Mouse (Mus musculus) cerebellum, adult 9-11 months (tissue): ENCODE measurements around the gene Ugt1a6b.
"Not testable (repeated sequence)": the region's sequence is repeated elsewhere in the genome, so short reads cannot be mapped to it uniquely, and the experiment has no call there.

Source experiments
- DNase-seq: peaks from one replicate; pipeline ENCODE4 v3.0.0; 2022

Gene Ugt1a6b

DNA sequence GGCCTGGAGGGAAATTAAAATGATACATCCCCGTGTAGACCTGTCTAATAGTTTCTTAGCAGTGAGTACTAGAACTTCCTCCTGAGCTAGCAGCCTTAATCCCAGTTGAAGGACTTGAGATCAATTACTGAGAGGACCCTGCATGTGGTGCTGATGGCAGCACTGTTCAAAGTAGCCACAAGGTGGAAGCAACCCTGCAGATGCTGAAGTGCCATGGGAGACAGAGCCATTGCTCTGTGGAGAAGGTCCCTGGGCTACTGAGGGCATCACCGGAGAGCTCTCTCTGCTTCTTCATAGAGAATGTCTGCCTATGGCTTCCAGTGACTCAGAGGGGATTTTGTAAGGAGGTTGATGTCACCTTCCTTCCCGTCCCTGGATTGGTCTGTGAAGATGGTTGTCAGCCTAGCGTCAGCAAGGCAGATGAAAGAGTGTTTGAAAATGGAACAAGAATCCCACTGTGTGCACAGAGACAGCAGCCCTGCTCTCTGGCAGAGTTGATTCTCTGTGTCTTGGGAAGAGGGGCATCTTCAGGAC, 22.8 kb downstream of the Ugt1a6b start:
- DNase-seq: not testable (repeated sequence)

DNA sequence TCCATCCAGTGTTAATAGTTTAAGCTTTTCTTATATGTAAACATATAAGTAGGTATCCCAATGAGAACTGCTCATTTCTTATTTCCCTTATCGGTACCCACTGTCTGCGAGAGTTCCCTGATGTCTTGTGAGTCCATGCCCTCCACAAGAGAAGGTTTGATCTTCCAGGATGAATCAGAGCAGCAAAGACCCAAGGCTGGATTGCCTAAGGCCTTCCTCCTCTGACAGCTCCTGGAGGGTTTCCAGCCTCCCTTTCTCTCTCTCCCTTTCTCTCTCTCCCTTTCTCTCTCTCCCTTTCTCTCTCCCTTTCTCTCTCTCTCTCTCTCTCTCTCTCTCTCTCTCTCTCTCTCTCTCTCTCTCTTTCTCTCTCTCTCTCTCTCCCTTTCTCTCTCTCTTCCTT, 26.0 kb downstream of the Ugt1a6b start:
- DNase-seq: not testable (repeated sequence)

DNA sequence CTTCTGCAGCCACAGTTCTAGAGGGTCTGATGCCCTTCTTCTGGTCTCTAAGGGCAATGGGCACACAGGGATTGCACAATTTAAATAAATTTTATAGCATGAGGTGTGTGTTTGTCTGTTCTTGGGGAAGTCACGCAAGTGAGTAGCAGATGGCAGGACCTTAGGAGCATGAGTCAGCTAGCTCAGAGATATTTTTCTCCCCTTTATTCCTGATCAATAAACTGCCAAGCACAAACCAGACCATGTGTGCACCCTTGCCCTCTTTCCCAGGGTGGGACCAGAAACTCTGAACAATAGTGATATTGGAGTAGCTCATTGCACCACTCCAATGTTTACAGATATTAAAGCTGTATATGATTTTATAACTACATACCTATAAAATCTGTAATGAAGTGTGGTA, 27.2 kb downstream of the Ugt1a6b start:
- DNase-seq: not testable (repeated sequence)

DNA sequence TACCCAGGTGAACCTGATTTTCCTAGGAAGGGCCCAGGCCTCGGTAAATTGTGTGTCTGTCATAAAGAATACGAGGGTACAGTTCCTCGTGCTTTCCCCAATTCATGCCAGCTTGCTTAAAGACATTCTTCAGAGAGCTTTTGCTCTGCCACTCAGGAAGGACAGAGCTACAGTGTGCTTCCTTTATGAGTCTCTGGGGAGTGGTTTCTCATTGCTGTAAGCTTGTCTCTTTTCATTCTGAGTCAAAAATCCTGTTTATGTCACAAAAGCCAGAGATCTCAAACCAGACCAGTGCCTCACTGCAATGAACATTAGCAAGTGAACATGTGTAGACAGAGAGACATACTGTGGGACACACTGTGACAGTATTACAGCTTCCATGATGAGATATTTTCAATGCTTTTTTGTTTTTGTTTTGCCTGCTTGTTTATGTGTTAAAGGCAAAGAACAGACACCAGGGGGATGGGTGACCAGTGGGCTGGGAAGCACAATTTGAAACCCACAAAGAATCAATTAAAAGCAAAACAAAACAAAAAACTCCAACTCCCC, 30.9 kb downstream of the Ugt1a6b start:
- DNase-seq: no peak

DNA sequence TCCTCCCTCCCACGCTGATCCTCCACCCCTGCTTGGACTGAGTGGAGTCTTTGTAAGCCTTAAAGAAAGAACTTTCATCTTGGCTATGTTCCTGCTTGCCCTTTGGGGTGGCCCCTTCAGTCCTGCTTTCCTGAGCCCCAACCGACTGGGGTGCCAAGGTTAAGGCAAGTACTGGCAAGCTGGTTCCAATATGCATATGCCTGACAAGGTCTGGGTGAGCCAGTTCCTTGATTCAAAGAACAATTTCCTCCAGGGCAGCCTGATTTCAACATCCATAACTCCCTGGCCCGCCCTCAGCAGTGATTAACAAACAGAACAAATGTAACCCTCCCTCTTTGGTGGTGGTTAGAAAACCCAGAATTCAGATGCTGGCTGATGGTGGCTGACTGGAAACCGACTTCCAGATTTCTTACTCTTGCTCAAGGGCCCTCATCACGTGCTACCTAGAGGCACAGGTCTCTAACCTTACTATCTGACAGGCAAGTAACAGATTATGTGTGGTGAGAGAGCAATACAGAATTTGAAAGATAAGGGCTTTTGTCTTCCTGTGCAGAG, 31.5 kb downstream of the Ugt1a6b start, which contains the start of gene Ugt1a6a:
Ugt1a6a (plus strand) TSS at position 353 of the 555 bp plus-strand sequence.
- DNase-seq: not testable (repeated sequence)

DNA sequence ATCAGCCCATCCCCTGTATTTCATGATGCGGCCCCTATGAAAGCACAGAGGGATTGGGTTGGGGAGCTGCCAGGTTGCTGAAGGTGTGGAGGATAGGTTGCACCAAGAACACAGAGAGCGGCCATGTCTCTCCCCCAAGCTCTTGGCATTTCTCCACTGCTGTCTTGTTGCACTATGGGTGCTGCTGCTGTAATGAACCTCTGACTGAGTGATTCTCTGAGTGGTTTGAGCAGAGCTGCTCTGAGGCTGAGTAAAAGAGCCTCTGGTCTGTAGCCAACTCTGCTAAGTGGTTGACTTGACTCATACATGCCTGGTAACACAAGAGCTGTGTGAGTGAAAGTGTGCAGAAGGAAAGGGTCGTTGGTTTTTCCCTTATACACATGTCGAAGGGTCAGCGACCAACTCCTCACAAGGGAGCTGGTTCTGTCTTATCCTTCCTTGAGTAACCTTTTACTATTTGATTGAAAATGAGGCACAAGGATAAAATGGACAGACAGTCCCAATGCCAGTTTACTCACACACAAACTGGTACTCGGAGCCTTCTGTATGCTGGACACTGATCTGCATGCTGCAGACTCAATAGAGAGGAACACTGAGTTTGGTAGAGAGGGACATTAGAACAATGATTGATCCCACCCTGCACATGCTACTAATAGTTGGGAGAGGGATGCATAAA, 32.3 kb downstream of the Ugt1a6b start:
- not testable (repeated sequence) for DNase-seq

DNA sequence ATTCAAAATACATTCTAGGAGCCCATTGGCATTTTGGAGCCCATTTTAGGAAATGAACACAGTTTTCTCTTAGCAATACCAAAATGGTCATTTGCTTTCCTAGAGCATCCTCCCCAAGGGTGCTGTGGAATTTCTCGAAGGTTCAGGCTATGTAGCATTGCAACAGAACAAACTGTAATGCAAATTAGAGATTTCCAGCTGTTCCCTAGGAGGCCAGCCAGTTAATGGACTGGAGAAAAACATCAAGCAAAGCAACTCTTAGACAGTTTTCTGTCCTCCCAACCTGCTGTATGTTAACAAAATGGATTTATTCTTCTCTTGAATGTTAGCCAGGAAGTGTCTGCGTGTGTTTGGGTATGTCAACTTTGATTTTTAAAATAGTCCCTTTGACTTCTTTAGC, 33.6 kb downstream of the Ugt1a6b start:
- DNase-seq: no peak

DNA sequence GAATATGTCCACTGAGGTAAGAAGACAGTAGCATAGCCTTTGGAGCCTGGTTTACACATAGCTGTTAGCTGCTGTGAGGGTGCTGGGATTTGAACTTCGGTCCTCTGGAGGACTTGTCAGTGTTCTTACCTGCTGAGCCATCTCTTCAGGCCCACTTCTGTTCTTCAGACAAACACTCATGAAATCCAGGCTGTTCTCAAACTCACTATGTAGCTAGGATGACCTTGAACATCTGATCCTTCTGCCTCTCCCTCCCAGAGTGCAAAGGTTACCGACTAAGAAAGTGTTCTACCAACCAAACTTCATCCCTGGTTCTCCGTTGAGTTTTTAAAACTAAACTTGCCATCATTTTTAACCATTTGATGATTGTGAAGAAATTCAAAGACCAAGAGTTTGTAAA, 34.2 kb downstream of the Ugt1a6b start:
- no peak for DNase-seq

DNA sequence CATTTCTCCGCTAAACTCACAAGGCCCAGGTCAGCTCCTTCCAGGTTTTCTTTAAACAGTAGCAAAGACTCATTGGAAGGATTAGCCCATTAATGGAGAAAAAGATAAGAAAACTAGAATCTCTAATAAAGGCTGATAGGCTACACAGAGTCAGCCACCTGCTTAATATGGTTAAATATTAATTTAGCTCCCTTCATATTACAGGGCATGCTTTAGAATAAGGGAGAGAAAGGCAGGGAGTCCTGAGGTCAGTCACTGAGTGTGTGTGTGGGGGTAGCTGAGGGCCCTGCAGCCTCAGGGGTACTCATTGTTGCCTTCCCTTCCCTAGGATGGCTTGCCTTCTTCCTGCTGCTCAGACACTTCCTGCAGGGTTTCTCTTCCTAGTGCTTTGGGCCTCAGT, 35.1 kb downstream of the Ugt1a6b start:
- DNase-seq: no peak

DNA sequence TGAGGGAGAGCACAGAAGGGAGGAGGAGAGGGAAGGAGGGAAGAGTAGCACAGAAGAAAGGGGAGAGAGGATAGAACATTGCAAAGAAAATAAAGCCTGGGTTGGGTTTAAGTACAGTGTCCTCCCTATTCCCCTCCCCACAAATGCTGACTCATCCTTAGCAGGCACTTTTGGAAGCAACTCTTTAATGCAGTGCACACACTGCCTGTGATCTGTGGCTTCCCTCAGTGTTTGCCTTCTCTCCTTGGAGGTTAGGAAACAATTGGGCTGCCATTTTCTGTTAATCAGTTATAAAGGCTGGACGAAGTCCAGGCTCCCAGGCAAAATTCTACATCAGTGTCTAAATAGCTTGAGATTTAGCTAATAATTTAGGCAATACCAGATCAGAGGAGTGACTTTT, 37.4 kb downstream of the Ugt1a6b start:
- not testable (repeated sequence) for DNase-seq

DNA sequence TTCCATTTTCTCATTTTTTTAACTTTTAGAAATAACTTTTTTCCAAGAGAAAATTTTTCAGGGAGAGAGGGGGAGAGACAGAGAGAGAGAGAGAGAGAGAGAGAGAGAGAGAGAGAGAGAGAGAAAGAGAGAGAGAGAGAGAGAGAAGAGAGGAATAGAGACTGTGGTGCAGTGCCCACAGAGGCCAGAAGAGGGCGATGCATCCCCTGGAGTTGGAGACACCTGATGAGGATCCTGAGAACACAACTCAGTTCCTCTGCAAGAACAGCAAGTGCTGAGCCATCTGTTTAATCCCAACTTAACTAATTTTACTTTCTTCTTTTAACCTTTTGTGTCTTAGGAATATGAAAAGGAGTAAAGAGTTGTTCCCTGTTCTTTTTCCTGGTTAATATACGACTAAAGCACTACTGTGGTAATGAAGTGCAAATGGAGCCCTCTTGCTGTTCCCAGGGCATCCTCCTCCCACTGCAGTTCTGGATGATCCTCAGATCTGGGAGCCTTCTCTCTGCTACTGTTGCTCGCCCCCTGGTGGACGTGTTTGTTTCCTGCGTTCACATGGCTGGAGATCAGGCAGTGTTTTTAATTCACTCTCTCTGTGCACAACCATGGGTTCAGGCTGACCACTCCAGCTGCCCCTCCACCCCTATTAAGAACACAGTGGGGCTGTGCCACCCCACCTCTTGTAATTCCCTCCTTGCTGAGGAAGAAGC, 41.1 kb downstream of the Ugt1a6b start:
- DNase-seq: peak; percentile 20

DNA sequence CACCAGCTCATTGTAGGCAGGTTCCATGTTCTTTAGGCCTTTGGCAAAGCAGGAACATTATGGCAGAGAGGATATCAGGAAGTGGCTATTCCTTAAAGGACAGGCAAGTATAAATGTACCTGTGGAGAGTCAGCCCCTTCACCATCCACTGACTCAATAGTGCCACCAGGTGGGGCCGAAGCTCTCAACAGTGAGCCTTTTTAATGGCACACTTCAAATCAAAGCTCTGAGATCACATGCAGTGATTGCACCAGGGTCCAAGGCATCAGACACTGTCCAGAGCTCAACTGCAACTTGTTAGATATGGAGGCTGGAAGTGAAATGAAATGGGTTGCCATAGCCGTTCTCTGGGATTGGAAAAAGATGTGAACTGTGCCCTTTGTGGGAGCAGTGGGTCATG, 42.2 kb downstream of the Ugt1a6b start:
- DNase-seq: not testable (repeated sequence)

DNA sequence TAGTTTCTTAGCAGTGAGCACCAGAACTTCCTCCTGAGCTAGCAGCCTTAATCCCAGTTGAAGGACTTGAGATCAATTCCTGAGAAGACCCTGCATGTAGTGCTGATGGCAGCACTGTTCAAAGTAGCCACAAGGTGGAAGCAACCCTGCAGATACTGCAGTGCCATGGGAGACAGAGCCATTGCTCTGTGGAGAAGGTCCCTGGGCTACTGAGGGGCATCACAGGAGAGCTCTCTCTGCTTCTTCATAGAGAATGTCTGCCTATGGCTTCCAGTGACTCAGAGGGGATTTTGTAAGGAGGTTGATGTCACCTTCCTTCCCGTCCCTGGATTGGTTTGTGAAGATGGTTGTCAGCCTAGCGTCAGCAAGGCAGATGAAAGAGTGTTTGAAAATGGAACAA, 47.1 kb downstream of the Ugt1a6b start:
- DNase-seq: not testable (repeated sequence)

DNA sequence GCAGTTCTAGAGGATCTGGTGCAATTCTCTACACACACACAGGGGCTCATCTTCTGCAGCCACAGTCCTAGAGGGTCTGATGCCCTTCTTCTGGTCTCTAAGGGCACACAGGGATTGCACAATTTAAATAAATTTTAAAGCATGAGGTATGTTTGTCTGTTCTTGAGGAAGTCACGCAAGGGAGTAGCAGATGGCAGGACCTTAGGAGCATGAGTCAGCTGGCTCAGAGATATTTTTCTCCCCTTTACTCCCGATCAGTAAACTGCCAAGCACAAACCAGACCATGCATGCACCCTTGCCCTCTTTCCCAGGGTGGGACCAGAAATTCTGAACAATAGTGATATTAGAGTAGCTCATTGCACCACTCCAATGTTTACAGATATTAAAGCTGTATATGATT, 55.4 kb downstream of the Ugt1a6b start:
- DNase-seq: peak; percentile 11

DNA sequence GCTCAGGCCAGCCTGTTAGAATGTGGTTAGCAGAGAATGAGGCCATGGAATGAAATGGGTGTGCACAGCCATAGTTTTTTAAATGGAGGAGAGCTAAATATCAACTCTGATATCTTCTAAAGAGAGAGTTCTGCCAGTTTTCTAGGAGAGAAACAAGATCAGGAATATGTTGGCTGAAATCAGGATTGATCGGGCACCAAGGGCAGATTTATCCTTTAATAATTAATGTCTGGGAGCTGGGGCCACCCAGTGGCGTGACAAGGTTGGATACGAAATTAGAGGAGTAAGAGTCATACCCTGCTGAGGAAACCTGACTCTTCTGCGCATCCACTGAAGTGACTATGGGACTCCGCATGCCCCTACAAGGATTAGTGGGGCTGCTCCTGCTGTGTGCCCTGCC, 62.7 kb downstream of the Ugt1a6b start, which contains the start of gene Ugt1a5:
Ugt1a5 (plus strand) TSS at position 302 of the 400 bp plus-strand sequence.
- DNase-seq: no peak

DNA sequence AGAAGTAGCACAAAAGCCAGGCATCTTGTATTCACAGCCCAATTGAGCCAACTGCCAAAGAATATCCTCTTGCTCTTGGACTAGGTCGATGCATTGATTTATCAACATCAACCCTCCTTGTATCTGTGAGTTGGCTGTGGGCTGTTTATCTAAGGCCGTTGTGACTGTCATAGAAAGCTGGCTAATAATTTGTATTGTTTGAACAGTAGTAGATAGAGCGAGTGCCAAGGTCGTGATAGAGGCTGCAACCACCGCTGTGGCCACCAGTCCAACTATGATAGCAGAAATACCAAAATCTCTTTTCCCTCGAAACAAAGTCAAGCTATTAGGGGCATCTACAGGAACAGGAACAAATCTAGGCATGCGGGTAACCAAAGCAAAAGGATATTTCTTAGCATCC, 69.1 kb downstream of the Ugt1a6b start:
- not testable (repeated sequence) for DNase-seq

DNA sequence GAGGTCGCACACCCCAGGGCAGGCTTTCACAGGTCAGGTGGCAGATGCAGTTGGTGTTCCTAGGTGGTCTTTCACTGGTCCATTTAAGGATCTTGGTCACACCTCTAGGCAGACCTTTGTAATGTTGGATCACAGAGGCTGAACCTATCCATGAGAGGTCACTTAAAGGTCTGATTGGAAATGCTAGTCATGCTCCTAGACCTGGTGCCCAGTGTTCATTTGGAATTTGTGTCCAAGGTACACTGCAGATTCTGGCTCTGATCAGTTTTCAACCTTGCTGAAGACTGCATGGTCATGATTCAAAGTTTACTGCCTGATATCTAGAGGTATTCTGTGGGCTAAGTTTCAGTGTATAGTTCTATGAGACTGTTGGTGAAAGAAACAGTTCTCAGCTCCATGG, 76.6 kb downstream of the Ugt1a6b start:
- DNase-seq: no peak

DNA sequence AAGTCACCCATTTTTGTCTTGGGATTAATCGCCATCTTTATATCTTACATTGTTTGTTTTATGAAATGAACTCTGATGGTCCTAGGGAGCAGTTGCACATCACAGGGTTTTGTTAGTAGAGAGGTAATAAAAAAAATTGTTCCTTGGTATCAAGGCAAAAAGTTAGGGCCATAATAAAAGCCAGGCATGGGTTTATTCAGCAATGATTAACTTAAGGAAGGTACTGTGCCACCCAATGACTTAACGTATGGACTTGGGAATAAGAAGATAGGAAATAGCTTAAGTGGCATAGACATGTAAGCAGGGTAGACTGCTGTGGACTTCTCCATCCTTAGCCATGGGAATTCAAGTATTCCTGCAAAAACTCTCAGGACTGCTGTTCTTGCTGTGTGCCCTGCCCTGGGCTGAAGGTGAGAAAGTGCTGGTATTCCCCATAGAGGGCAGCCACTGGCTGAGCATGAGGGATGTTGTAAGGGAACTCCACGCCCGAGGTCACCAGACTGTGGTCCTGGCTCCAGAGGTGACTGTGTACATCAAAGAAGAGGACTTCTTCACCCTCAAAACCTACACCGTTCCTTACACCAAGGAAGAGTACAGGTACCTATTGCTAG, 83.4 kb downstream of the Ugt1a6b start:
- no peak for DNase-seq

DNA sequence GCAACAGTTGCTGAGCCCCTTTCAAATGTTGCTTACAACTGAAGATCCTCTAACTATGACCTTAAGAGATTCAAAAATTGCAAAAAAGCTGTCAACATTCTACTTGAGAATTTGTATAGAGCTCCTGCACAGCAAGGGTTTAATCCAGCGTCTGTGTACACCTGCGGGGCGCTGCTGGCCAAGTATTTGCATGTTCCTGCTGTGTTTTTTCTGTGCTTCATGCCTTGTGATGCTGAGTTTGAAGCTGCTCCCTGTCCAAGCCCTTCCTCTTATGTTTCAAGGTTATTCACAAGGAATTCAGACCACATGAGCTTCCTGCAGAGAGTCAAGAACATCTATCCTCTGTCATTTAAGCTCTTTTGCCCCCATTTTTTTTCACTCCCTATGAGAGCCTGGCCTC, 89.1 kb downstream of the Ugt1a6b start:
- no peak for DNase-seq

DNA sequence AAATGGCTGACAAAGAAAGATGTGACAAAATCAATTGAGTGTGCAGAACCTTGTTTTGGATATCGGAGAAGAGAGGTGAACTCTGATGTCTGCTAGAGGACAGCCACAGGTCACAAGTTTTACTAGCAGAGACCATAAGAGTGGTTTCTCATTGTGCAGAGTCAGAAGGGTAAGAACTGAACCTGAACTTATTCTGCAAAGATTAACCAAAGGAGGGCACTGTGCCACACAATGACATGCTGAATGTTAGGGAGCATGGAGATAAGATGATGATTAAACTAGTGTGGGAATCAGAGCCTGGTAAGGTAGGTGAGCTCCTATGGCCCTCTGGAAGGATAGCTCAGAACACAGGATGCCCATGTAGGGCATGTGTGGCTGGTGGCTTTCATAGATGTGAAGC, 92.6 kb downstream of the Ugt1a6b start:
- no peak for DNase-seq

DNA sequence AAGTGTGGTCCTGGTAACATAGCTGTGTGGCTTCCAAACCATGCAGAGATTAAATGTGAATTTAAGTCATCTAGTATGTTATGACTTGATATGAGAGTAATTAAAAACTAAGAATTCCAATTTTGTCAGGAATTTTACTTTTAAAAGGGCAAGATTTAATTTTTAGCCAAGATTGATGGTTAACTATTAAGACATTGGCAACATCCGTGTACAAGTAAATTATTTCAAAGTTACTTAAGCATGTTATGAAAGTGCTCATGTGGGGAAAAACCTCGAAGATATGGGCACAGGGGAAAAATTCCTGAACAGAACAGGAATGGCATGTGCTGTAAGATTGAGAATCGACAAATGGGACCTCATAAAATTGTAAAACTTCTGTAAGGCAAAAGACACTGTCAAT, 94.4 kb downstream of the Ugt1a6b start:
- no peak for DNase-seq

DNA sequence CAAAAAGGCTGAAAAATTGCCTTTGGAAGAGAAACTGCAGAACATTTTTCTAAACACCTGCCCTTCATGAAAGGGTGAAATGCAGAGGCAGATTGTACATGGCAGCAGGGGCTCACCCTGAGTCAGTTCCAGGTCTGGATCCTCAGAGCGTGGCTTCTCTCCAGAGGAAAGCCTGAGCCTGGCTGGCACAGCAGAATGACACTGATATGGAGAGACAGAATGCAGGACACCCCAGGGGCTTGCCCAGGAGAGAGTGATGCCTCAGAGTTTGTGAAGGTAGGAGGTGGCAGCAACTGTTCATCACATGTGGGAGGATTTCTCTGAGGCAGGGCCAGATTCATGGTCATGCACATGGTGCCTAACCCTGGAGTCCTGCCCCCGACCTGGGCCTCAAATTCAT, 96.9 kb downstream of the Ugt1a6b start:
- peak; percentile 68 for DNase-seq

DNA sequence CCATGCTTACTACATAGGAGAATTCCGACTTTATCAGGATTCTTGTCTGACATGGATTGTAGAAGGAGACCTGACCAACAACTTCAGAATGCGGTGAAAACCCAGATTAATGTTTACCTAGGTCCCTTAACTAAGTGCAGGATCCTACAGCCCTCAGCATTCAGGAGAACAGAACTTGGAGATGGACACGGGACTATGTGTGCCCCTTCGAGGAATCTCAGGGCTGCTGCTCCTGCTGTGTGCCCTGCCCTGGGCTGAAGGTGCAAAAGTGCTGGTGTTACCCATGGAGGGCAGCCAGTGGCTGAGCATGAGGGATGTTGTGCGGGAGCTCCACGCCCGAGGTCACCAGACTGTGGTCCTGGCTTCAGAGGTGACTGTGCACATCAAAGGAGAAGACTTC, 97.4 kb downstream of the Ugt1a6b start, which contains the start of gene Ugt1a2:
Ugt1a2 (plus strand) TSS at position 146 of the 400 bp plus-strand sequence.
- DNase-seq: no peak
